Mouse (Mus musculus): ENCODE results near the gene Mrpl54.

- TF ChIP-seq TAL1 (IDR thresholded peaks at IDR 0.05; ENCODE audit: low read length): no peak
- peak in 1 of 2 experiments; percentile 79; a peak in 3 of 4 replicates for TF ChIP-seq POLR2A (IDR thresholded peaks at IDR 0.05; ENCODE audit: control insufficient read depth in 1 of 2, insufficient read depth in 1 of 2, low read depth in 1 of 2, low read length in 2 of 2, poor library complexity in 1 of 2)
- TF ChIP-seq SIN3A (IDR thresholded peaks at IDR 0.05; ENCODE audit: low read length): peak; percentile 90
- no peak for TF ChIP-seq GATA1 (IDR thresholded peaks at IDR 0.05; ENCODE audit: low read depth, low read length)
- no peak for TF ChIP-seq ZC3H11A (IDR thresholded peaks at IDR 0.05; ENCODE audit: low read depth, low read length)
- TF ChIP-seq CTCF (IDR thresholded peaks at IDR 0.05 in 2 of 3, conservative IDR thresholded peaks at IDR 0.05 in 1 of 3; ENCODE audit: control insufficient read depth in 1 of 3, insufficient read depth in 1 of 3, low read depth in 2 of 3, low read length in 3 of 3, poor library complexity in 1 of 3, severe bottlenecking in 1 of 3): no peak
- peak; percentile 65 for TF ChIP-seq TBP (IDR thresholded peaks at IDR 0.05; ENCODE audit: low read depth, low read length)
- TF ChIP-seq RCOR1 (IDR thresholded peaks at IDR 0.05; ENCODE audit: low read depth, low read length): no peak
These were observed 1.3 kb upstream of the Mrpl54 start for GRCm38 (mm10) chr10:81268056-81268455.

Measured in MEL (cell line).